Mouse (Mus musculus) MEL (cell line): ENCODE results near the gene Trim13. TPM values are rescaled to one million over a fixed set of nuclear protein-coding genes. Genes with fewer than 3 reads are reported as not detected.

Experiments
- DNase-seq: peaks from one replicate; pipeline ENCODE4 v3.0.0; 2011; ENCODE audit warnings: low read depth, low spot score
- H3K27ac ChIP-seq: 2 replicates; pipeline ENCODE4 v1.5.1; 2012; ENCODE audit warnings: low read depth, mild to moderate bottlenecking, control low read depth, low read length, moderate library complexity; ENCODE audit not compliant: control insufficient read depth
- H3K27me3 ChIP-seq, 2 experiments: fragments of 150-350 bp in 1 of 2; sonication (generic) in 1 of 2; 2 replicates each; pipeline ENCODE4 v1.6.1; 2012; ENCODE audit warnings: low read length in 2 of 2, mild to moderate bottlenecking in 2 of 2, improper control_type of control experiment in 1 of 2, moderate library complexity in 1 of 2; ENCODE audit not compliant: insufficient read depth in 2 of 2, control insufficient read depth in 1 of 2
- H3K36me3 ChIP-seq, 2 experiments: 2 replicates each; pipeline ENCODE4 v1.6.1; 2012 to 2014; ENCODE audit warnings: low read length in 2 of 2, improper control_type of control experiment in 1 of 2, inconsistent platforms in 1 of 2, mild to moderate bottlenecking in 1 of 2; ENCODE audit not compliant: insufficient read depth in 2 of 2, control insufficient read depth in 1 of 2
- H3K4me1 ChIP-seq, 2 experiments: fragments of 150-350 bp in 1 of 2; sonication (generic) in 1 of 2; 2 replicates each; pipeline ENCODE4 v1.6.1; 2012; ENCODE audit warnings: low read length in 2 of 2, improper control_type of control experiment in 1 of 2, mild to moderate bottlenecking in 1 of 2; ENCODE audit not compliant: insufficient read depth in 2 of 2, control insufficient read depth in 1 of 2
- H3K4me3 ChIP-seq, 2 experiments: fragments of 150-350 bp in 1 of 2; sonication (generic) in 1 of 2; 2 replicates each; pipeline ENCODE4 v1.5.1; 2012; ENCODE audit warnings: low read depth in 2 of 2, low read length in 2 of 2, mild to moderate bottlenecking in 2 of 2, moderate library complexity in 2 of 2, control low read depth in 1 of 2, improper control_type of control experiment in 1 of 2; ENCODE audit not compliant: control insufficient read depth in 1 of 2, insufficient read depth in 1 of 2
- H3K79me2 ChIP-seq: 2 replicates; pipeline ENCODE4 v1.6.1; 2012; ENCODE audit warnings: mild to moderate bottlenecking, low read length, moderate library complexity; ENCODE audit not compliant: control insufficient read depth, poor library complexity, insufficient read depth
- H3K9ac ChIP-seq: 2 replicates; pipeline ENCODE4 v1.6.1; 2012; ENCODE audit warnings: low read depth, mild to moderate bottlenecking, control low read depth, low read length, moderate library complexity; ENCODE audit not compliant: control insufficient read depth, poor library complexity, severe bottlenecking
- H3K9me3 ChIP-seq: fragments of 150-350 bp; sonication (generic); replicated peaks from 2 replicates; pipeline ENCODE4 v1.6.1; 2012; ENCODE audit warnings: mild to moderate bottlenecking, low read length, improper control_type of control experiment, moderate library complexity; ENCODE audit not compliant: insufficient read depth
- BHLHE40 ChIP-seq: IDR thresholded peaks from 2 replicates; pipeline ENCODE4 v1.6.1; 2012; ENCODE audit warnings: low read depth, mild to moderate bottlenecking, inconsistent platforms, low read length, improper control_type of control experiment, borderline replicate concordance
- CHD1 ChIP-seq: IDR thresholded peaks from 2 replicates; pipeline ENCODE4 v1.6.1; 2012; ENCODE audit warnings: low read depth, mild to moderate bottlenecking, inconsistent platforms, low read length, improper control_type of control experiment
- CHD2 ChIP-seq: IDR thresholded peaks from 2 replicates; pipeline ENCODE4 v1.6.1; 2011; ENCODE audit warnings: low read length, improper control_type of control experiment
- CTCF ChIP-seq, 3 experiments: IDR thresholded peaks in 2 of 3; conservative IDR thresholded peaks in 1 of 3; 2 replicates each; pipeline ENCODE4 v1.5.1; 2011 to 2012; ENCODE audit warnings: low read length in 3 of 3, low read depth in 2 of 3, mild to moderate bottlenecking in 2 of 3, improper control_type of control experiment in 1 of 3, inconsistent platforms in 1 of 3, mixed read lengths in 1 of 3, moderate library complexity in 1 of 3; ENCODE audit not compliant: control insufficient read depth in 1 of 3, insufficient read depth in 1 of 3, poor library complexity in 1 of 3, severe bottlenecking in 1 of 3
- E2F4 ChIP-seq: IDR thresholded peaks from 2 replicates; pipeline ENCODE4 v1.6.1; 2011; ENCODE audit warnings: low read depth, low read length, improper control_type of control experiment, borderline replicate concordance
- ELF1 ChIP-seq: IDR thresholded peaks from 2 replicates; pipeline ENCODE4 v1.6.1; 2014; ENCODE audit warnings: low read depth, mild to moderate bottlenecking, inconsistent platforms, low read length, improper control_type of control experiment, moderate library complexity
- ETS1 ChIP-seq: IDR thresholded peaks from 2 replicates; pipeline ENCODE4 v1.6.1; 2012; ENCODE audit warnings: low read depth, mild to moderate bottlenecking, inconsistent platforms, low read length, improper control_type of control experiment, moderate library complexity
- GABPA ChIP-seq: IDR thresholded peaks from 2 replicates; pipeline ENCODE4 v1.6.1; 2012; ENCODE audit warnings: low read depth, mild to moderate bottlenecking, inconsistent platforms, low read length, improper control_type of control experiment, moderate library complexity
- GATA1 ChIP-seq: IDR thresholded peaks from 2 replicates; pipeline ENCODE4 v1.6.1; 2011; ENCODE audit warnings: low read depth, low read length, improper control_type of control experiment
- HCFC1 ChIP-seq: IDR thresholded peaks from 2 replicates; pipeline ENCODE4 v1.6.1; 2012; ENCODE audit warnings: low read depth, mild to moderate bottlenecking, inconsistent platforms, low read length, improper control_type of control experiment, moderate library complexity
- KAT2A ChIP-seq: conservative IDR thresholded peaks from 2 replicates; pipeline ENCODE4 v1.6.1; 2012; ENCODE audit warnings: low read depth, low read length, improper control_type of control experiment, inconsistent platforms
- MAX ChIP-seq: IDR thresholded peaks from 2 replicates; pipeline ENCODE4 v1.6.1; 2011; ENCODE audit warnings: low read length, improper control_type of control experiment
- MAZ ChIP-seq: IDR thresholded peaks from 2 replicates; pipeline ENCODE4 v1.6.1; 2012; ENCODE audit warnings: low read depth, mild to moderate bottlenecking, inconsistent platforms, low read length, improper control_type of control experiment
- MEF2A ChIP-seq: IDR thresholded peaks from 2 replicates; pipeline ENCODE4 v1.6.1; 2014; ENCODE audit warnings: low read depth, mild to moderate bottlenecking, inconsistent platforms, low read length, improper control_type of control experiment; ENCODE audit not compliant: poor library complexity, insufficient replicate concordance, severe bottlenecking; ENCODE audit errors: extremely low read depth
- MXI1 ChIP-seq: IDR thresholded peaks from 2 replicates; pipeline ENCODE4 v1.6.1; 2011; ENCODE audit warnings: mild to moderate bottlenecking, low read depth, low read length, improper control_type of control experiment
- MYB ChIP-seq: IDR thresholded peaks from 2 replicates; pipeline ENCODE4 v1.6.1; 2011; ENCODE audit warnings: mild to moderate bottlenecking, low read depth, low read length, improper control_type of control experiment
- MYC ChIP-seq: IDR thresholded peaks from 2 replicates; pipeline ENCODE4 v1.6.1; 2011; ENCODE audit warnings: low read depth, mild to moderate bottlenecking, low read length, improper control_type of control experiment, moderate library complexity
- NELFE ChIP-seq: IDR thresholded peaks from 2 replicates; pipeline ENCODE4 v1.6.1; 2011; ENCODE audit warnings: low read depth, low read length, improper control_type of control experiment
- NRF1 ChIP-seq: IDR thresholded peaks from 2 replicates; pipeline ENCODE4 v1.6.1; 2014; ENCODE audit warnings: low read depth, mild to moderate bottlenecking, inconsistent platforms, low read length, improper control_type of control experiment, moderate library complexity; ENCODE audit not compliant: poor library complexity, insufficient read depth, severe bottlenecking
- POLR2A ChIP-seq, 2 experiments: IDR thresholded peaks; 2 replicates each; pipeline ENCODE4 v1.6.1; 2011 to 2012; ENCODE audit warnings: low read length in 2 of 2, mild to moderate bottlenecking in 2 of 2, control low read depth in 1 of 2, improper control_type of control experiment in 1 of 2, low read depth in 1 of 2, moderate library complexity in 1 of 2; ENCODE audit not compliant: control insufficient read depth in 1 of 2, insufficient read depth in 1 of 2, poor library complexity in 1 of 2
- POLR2AphosphoS2 ChIP-seq: IDR thresholded peaks from 2 replicates; pipeline ENCODE4 v1.6.1; 2011; ENCODE audit warnings: low read length, improper control_type of control experiment
- POLR2AphosphoS5 ChIP-seq: IDR thresholded peaks from 2 replicates; pipeline ENCODE4 v1.6.1; 2012; ENCODE audit warnings: low read depth, borderline replicate concordance, mild to moderate bottlenecking, inconsistent platforms, low read length, moderate library complexity, mixed read lengths
- RAD21 ChIP-seq: IDR thresholded peaks from 2 replicates; pipeline ENCODE4 v1.6.1; 2011; ENCODE audit warnings: mild to moderate bottlenecking, low read depth, low read length, improper control_type of control experiment
- RCOR1 ChIP-seq: IDR thresholded peaks from 2 replicates; pipeline ENCODE4 v1.6.1; 2012; ENCODE audit warnings: low read depth, mild to moderate bottlenecking, inconsistent platforms, low read length, improper control_type of control experiment
- SIN3A ChIP-seq: IDR thresholded peaks from 2 replicates; pipeline ENCODE4 v1.6.1; 2012; ENCODE audit warnings: low read length, improper control_type of control experiment, inconsistent platforms
- SMC3 ChIP-seq: IDR thresholded peaks from 2 replicates; pipeline ENCODE4 v1.6.1; 2011; ENCODE audit warnings: low read depth, low read length, improper control_type of control experiment
- TBP ChIP-seq: IDR thresholded peaks from 2 replicates; pipeline ENCODE4 v1.8.0; 2011; ENCODE audit warnings: low read depth, low read length, improper control_type of control experiment
- TCF12 ChIP-seq: IDR thresholded peaks from 2 replicates; pipeline ENCODE4 v1.6.1; 2014; ENCODE audit warnings: low read depth, mild to moderate bottlenecking, inconsistent platforms, low read length, improper control_type of control experiment, moderate library complexity
- UBTF ChIP-seq: IDR thresholded peaks from 2 replicates; pipeline ENCODE4 v1.6.1; 2012; ENCODE audit warnings: low read depth, mild to moderate bottlenecking, inconsistent platforms, low read length, improper control_type of control experiment, moderate library complexity, borderline replicate concordance; ENCODE audit not compliant: insufficient read depth
- USF1 ChIP-seq: IDR thresholded peaks from 2 replicates; pipeline ENCODE4 v1.6.1; 2014; ENCODE audit warnings: low read depth, mild to moderate bottlenecking, inconsistent platforms, low read length, improper control_type of control experiment, moderate library complexity
- USF2 ChIP-seq, 2 experiments: IDR thresholded peaks; 2 replicates each; pipeline ENCODE4 v1.6.1; 2011 to 2012; ENCODE audit warnings: improper control_type of control experiment in 2 of 2, low read length in 2 of 2, borderline replicate concordance in 1 of 2, inconsistent platforms in 1 of 2, low read depth in 1 of 2, mild to moderate bottlenecking in 1 of 2; ENCODE audit not compliant: insufficient read depth in 1 of 2
- ZC3H11A ChIP-seq: IDR thresholded peaks from 2 replicates; pipeline ENCODE4 v1.6.1; 2012; ENCODE audit warnings: low read depth, mild to moderate bottlenecking, inconsistent platforms, low read length, improper control_type of control experiment
- ZKSCAN1 ChIP-seq: IDR thresholded peaks from 2 replicates; pipeline ENCODE4 v1.6.1; 2012; ENCODE audit warnings: low read depth, mild to moderate bottlenecking, inconsistent platforms, low read length, improper control_type of control experiment, moderate library complexity
- ZMIZ1 ChIP-seq: IDR thresholded peaks from 2 replicates; pipeline ENCODE4 v1.6.1; 2012; ENCODE audit warnings: low read depth, mild to moderate bottlenecking, inconsistent platforms, low read length, improper control_type of control experiment, moderate library complexity
- polyA plus RNA-seq, 2 experiments: library from polyadenylated mRNA; stranded (reverse) in 1 of 2; unstranded in 1 of 2; fragments of >175 nt in 1 of 2; fragments of >200 nt in 1 of 2; gene quantifications; 2 replicates each; pipeline versions ENCODE4 v1.2.1 to v1.2.4; 2012; ENCODE audit warnings: low replicate concordance in 2 of 2, low read depth in 1 of 2; ENCODE audit not compliant: insufficient read length in 2 of 2, insufficient read depth in 1 of 2, missing spikeins in 1 of 2
- total RNA-seq: library from RNA; depleted of rRNA; stranded (reverse); fragments of 300-350 nt; gene quantifications from 2 replicates; pipeline ENCODE4 v1.2.3, GENCODE M21; 2012

Gene Trim13
- total and polyA plus RNA-seq, 3 experiments = 4.8 to 5.4 TPM; not detected in 1

DNA sequence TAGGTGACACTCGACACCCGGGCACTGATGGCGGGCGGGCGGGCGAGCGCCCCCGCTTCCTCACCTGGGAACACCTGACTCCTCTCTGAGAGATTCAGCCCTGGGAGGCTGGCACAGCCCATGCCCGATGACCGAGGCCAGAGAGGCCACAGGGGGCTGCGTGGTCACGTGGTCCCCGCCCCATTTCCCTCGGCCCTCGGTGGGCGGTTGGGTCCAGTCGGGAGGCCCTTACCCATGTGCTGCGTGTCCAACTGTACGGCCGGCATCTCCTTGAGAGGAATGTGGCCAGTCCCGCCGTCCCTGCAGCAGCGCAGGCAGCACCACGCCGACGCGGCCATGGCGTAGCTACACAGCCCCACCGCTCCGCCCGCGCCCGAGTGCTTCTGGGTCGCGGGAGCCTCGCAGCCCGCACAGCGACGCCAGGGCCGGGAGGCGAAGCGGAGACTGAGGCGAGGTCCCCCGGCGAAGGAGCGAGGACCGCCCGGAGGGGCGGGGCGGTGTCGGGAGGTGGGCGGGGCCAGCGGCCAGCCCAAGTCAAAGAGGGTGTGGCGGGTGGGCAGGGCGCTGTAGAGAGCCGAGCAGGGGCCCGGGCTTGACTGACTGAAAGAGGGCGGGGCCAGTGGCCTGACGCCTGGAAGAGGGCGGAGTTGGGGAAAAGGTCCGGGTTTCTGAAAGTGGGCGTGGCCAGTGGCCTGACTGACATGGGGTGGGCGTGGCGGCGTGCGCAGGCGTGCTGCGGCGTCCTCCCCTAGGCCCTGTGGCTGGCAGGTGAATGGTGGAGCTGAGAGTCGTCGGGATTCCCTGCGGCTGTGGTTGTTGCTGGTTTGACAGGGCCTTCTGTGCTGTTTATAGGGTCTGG, 41.5 kb upstream of the Trim13 start, which contains the start of gene Spryd7:
Gene Spryd7 (minus strand): TSS at position 598 of the 859 bp plus-strand sequence.
- Histone ChIP-seq H3K4me1 (peaks cover 4 to 13% of the 10 kb centered on the region in 2 experiments; a peak in 2 of 4 replicates), H3K9ac (peak within 1 kb of the TSS; percentile 79), H3K27me3 (no peaks in the 10 kb centered on the region), H3K79me2 (peaks cover 6% of the 10 kb centered on the region), H3K9me3 (no peaks in the 10 kb centered on the region), H3K27ac (peak within 1 kb of the TSS; percentile 15), H3K4me3 (peak within 1 kb of the TSS; percentile 70 to 90), H3K36me3 (peaks cover 0 to 10% of the 10 kb centered on the region in 2 experiments; a peak in 3 of 4 replicates)
- DNase-seq = peak; percentile 97
- TF ChIP-seq TBP (no peak), RCOR1 (no peak), POLR2AphosphoS5 (0 out of 2 replicates have a peak, but pooled peaks have one; percentile 43), ZKSCAN1 (no peak), MEF2A (no peak), UBTF (0 out of 2 replicates have a peak, but pooled peaks have one; percentile 30), SIN3A (0 out of 2 replicates have a peak, but pooled peaks have one; percentile 29), NELFE (peak; percentile 80), RAD21 (no peak), MAZ (peak; percentile 70; the same call in 1 of the 2 replicates), MAX (peak; percentile 45; the same call in 1 of the 2 replicates), TCF12 (peak; percentile 46; the same call in 1 of the 2 replicates), MXI1 (peak; percentile 78), KAT2A (no peak; the same call in 1 of the 2 replicates), ZC3H11A (no peak), NRF1 (peak; percentile 89), E2F4 (no peak), USF1 (peak; percentile 83), HCFC1 (peak; percentile 43), CHD1 (no peak), POLR2AphosphoS2 (peak; percentile 74; the same call in 1 of the 2 replicates), POLR2A (IDR thresholded peaks at IDR 0.05; ENCODE audit: control insufficient read depth in 1 of 2, insufficient read depth in 1 of 2, low read depth in 1 of 2, low read length in 2 of 2, poor library complexity in 1 of 2) (peak; percentile 71 to 87; a peak in 3 of 4 replicates), BHLHE40 (0 out of 2 replicates have a peak, but pooled peaks have one; percentile 18), CHD2 (no peak), GATA1 (no peak), GABPA (no peak), USF2 (IDR thresholded peaks at IDR 0.05; ENCODE audit: borderline replicate concordance in 1 of 2, insufficient read depth in 1 of 2, low read depth in 1 of 2, low read length in 2 of 2) (peak in 1 of 2 experiments; percentile 30; a peak in 1 of 4 replicates), ZMIZ1 (peak; percentile 86), MYB (no peak), SMC3 (no peak), MYC (no peak), CTCF (IDR thresholded peaks at IDR 0.05 in 2 of 3, conservative IDR thresholded peaks at IDR 0.05 in 1 of 3; ENCODE audit: control insufficient read depth in 1 of 3, insufficient read depth in 1 of 3, low read depth in 2 of 3, low read length in 3 of 3, poor library complexity in 1 of 3, severe bottlenecking in 1 of 3) (peak in 1 of 3 experiments; percentile 28; a peak in 2 of 6 replicates), ELF1 (no peak), ETS1 (0 out of 2 replicates have a peak, but pooled peaks have one; percentile 23)
